Mouse (Mus musculus): ENCODE data around the gene Myo15.
"Not testable (repeated sequence)": the region's sequence is repeated elsewhere in the genome, so short reads cannot be mapped to it uniquely, and the experiment has no call there.

- not testable (repeated sequence) for TF ChIP-seq CTCF, POLR2A (IDR thresholded peaks at IDR 0.05; ENCODE audit: extremely low read depth, insufficient read depth, low read length)
These were observed 29.5 kb upstream of the Myo15 start for GRCm38 (mm10) chr11:60439621-60440020.
